Mouse (Mus musculus) stomach, postnatal 0 days (tissue): ENCODE data around the gene Gm4871.

Experiments used
- CTCF ChIP-seq: IDR thresholded peaks from 2 replicates; pipeline ENCODE4 v1.5.1; 2016; ENCODE audit warnings: antibody characterized with exemption, low read depth, mild to moderate bottlenecking, moderate library complexity
- EP300 ChIP-seq: optimal IDR thresholded peaks from 2 replicates; pipeline ENCODE3; 2016; ENCODE audit warnings: antibody characterized with exemption

- no peak for TF ChIP-seq CTCF
- TF ChIP-seq EP300 = no peak
These were observed 45.0 kb downstream of the Gm4871 start for GRCm38 (mm10) chr5:144987561-144987960.
